Mouse (Mus musculus) cerebellum, postnatal 14 days (tissue): ENCODE measurements around the gene Plekhg5.

Experiments used
- DNase-seq, 2 experiments: peaks; one replicate each; pipeline ENCODE4 v3.0.0; 2021; ENCODE audit warnings: mixed read lengths in 2 of 2

Plekhg5 gene

GRCm38 (mm10) chr4:152097911-152098799 lies 25.9 kb downstream of the Plekhg5 start:
- peak; percentile 46 to 58 for DNase-seq

GRCm38 (mm10) chr4:152100541-152100940 lies 28.2 kb downstream of the Plekhg5 start:
- DNase-seq: no peak

DNA sequence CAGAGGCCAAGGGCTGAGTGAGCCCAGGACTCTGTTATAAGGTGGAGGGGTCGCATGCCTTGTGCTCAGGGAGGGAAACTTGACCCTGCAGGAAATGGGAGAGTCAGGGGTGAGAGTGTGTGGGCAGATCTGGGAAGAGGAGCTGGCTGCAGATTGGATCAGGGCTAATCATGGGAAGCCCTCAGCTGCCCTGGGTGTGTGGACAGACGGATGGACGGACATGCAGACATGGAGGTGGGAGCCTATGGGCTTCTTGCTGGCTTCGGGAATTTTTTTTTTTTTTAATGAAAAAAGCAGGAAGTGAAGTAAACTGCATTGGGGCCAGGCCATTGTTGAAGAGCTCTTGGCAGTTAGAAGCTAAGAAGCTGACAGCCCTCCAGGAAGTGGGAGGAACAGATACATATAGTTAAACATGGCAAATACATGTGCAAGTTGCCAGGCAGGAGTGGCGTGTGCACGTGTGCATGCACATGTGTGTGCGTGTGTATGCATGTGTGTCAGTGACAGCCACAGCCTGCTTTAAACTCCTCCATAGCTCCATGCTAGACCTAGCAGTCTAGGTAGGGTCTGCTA lies 28.9 kb downstream of the Plekhg5 start:
- DNase-seq: no peak

- DNase-seq: no peak
These were observed 29.6 kb downstream of the Plekhg5 start for GRCm38 (mm10) chr4:152101921-152102320.

GRCm38 (mm10) chr4:152103025-152103424 lies 30.7 kb downstream of the Plekhg5 start:
- DNase-seq: peak; percentile 84 to 89

GRCm38 (mm10) chr4:152106746-152107145 lies 34.4 kb downstream of the Plekhg5 start:
- no peak for DNase-seq

- DNase-seq: no peak
These were observed 35.2 kb downstream of the Plekhg5 start for GRCm38 (mm10) chr4:152107493-152107892.

- peak; percentile 43 to 55 for DNase-seq
These were observed 35.7 kb downstream of the Plekhg5 start for GRCm38 (mm10) chr4:152107971-152108509.

GRCm38 (mm10) chr4:152108673-152109072 lies 36.4 kb downstream of the Plekhg5 start:
- no peak for DNase-seq

DNA sequence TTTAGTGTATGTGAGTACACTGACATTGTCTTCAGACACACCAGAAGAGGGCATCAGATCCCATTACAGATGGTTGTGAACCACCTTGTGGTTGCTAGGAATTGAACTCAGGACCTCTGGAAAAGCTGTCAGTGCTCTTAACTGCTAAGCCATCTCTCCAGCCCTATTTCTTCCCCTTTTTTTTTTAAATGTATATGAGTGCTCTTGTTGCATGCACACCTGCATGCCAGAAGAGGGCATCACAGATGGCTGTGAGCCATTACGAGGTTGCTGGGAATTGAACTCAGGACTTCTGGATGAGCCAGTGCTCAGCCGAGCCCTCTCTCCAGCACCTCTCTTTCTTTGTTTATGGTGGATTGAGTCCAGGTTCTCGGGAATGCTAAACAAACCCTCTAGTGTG lies 37.2 kb downstream of the Plekhg5 start:
- DNase-seq: no peak

GRCm38 (mm10) chr4:152110689-152111088 lies 38.4 kb downstream of the Plekhg5 start:
- no peak for DNase-seq

DNA sequence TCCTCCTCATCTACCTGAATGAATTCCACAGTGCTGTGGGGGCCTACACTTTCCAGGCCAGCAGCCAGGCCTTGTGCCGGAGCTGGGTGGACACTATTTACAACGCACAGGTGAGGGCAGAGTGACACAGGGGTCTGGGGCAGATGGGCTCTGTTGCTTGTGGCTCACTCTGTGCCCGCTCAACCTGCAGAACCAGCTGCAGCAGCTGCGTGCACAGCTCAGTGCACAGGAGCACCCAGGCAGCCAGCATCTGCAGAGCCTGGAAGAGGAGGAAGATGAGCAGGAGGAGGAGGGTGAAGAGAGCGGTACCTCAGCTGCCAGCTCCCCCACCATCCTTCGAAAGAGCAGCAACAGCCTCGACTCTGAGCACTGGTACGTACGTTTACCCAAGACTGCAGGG lies 40.0 kb downstream of the Plekhg5 start:
- no peak for DNase-seq

DNA sequence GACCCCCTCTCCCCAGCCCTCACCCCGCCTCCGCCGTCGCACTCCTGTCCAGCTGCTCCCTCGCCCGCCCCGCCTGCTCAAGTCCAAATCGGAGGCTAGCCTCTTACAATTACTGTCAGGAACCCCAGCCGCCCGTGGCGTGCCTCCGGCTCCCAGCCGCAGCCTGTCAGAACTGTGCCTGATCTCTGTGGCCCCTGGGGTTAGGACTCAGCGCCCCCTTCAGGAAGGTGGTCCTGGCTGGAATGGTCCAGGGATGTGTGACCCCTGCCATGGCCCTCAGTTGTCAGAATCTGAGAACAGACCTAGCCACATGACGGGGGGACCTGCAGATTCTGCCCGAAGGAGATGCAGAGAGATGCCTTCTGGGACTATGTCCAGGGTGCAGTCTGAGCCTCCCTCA lies 41.8 kb downstream of the Plekhg5 start:
- DNase-seq: no peak

GRCm38 (mm10) chr4:152115921-152116612 lies 43.8 kb downstream of the Plekhg5 start, which contains the start of gene Tnfrsf25:
Gene Tnfrsf25 (plus strand): TSS chr4:152115934.
- no peak for DNase-seq

GRCm38 (mm10) chr4:152117538-152117937 lies 45.2 kb downstream of the Plekhg5 start:
- DNase-seq: no peak

DNA sequence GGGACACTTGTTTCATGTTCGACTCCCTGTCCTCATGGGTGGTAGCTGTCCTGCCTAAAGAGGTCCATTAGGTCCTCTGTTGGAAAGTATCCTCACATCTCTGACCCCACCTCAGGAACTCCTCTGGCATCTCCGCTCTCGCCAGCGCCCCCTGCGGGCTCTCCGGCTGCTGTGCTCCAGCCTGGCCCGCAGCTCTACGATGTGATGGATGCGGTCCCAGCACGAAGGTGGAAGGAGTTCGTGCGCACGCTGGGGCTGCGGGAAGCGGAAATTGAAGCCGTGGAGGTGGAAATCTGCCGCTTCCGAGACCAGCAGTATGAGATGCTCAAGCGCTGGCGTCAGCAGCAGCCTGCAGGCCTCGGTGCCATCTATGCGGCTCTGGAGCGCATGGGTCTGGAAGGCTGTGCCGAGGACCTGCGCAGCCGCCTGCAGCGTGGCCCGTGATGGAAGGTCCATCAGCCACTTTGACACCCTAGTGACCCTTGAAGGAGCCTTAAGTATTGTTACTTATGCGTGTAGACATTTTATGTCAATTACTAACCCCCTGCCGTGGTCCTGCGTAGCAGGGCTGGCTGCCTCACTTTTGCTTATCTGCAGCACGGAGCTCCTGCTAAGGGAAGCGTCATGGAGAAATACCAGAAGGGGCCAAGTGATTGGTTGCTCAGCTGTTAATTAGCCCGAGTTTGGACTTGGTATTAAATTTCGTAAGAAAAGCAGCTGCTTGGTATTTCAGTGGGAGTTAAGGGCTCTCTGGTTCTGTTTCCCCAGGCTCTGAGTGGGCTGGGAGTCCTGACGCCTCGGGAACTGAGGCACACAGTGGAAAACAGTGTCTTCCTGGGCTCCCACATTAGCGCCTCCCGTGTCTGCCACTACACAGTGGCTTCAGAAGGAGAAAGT lies 47.3 kb downstream of the Plekhg5 start:
- DNase-seq: peak; percentile 50 to 71

GRCm38 (mm10) chr4:152120311-152121182 lies 48.2 kb downstream of the Plekhg5 start:
- no peak for DNase-seq

DNA sequence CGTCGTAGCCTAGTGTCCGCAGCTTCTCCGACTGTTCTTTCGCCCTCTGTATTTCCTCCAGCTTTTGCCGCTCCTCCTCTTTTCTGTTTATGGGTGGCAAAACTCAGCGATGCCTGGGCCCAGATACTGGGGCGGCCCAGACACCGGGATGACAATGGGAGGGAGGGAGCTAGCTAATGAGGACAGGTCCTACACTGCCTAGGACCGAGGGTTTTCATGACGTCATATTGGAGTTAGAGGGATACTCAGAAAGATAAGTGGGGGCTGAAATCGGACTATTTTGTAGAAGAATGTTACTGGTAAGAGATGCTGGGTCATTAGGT lies 48.8 kb downstream of the Plekhg5 start:
- DNase-seq: no peak

DNA sequence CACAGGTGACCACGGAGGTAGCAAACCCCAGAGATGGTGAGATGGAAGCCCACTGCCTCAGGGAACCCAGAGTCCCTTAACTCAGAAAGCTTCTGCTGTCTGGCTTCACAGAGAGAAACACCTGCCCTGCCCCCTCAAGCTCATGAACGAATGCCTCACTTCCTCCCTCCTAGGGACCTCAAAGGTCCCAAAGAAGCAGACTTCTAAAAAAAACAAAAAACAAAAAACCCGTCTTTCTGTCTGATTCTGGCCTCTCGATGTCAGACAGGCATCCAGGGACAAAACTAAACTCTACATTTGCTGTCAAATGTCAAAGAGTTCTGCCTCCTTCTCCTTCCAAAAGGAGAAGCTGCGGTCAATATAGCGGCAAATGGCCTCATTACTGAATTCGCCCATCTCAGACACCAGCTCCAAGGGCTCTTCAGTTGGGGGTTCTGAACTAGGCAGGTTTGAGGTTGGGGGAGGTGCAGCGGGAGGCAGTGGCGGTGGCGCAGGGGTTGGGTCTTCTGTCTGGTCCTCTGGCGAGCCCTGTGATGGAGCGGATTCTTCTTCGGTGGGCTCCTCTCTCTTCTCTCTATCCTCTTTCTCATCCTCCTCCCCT lies 52.2 kb downstream of the Plekhg5 start:
- no peak for DNase-seq

DNA sequence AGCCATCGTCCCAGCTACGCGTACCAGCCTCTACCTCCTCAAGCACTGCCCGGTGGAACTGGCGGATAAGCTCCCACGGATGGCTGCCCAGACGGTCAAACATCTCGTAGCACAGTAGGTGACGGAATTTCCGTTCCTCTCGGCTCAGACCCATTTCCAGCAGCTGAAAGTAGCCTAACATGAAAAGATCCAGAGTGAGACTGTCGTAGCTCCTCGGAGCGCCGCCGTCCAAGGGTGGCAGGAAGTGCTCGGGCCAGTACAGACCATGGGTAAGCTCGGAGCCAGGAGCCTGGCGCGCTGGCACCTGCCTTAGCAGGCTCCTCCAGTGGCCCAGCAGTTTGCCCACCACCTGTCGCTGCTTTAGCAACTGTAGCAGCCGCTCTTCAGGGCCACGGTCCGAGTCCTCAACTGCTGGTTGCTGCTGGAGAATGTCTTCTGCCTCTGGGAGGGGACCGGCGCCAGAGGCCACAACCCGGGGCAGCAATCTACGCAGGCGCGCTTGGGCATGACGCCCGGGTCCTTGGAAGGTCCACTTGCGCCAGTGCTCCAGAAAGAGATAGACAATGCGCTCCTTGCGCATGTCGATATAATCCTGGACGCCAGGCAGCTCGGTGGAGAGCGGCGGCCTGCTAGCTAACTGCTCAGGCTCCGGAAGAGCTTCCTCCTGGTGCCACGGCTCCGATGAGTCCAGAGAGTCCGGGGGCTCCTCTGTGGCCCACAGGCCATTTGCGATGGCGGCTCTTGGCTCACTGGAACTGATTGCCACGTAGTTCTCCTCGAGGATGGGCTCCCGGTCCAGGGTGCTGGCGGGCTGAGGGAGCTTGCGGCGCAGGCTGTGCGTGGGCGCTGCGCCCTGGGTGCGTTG lies 53.1 kb downstream of the Plekhg5 start:
- peak; percentile 73 to 77 for DNase-seq
